Mouse (Mus musculus) central nervous system, embryonic 14 days (tissue): Measurements from ENCODE around the gene Usmg5. TPM values are rescaled to one million over a fixed set of nuclear protein-coding genes. Genes with fewer than 3 reads are reported as not detected.

Experiments used
- polyA plus RNA-seq: library from polyadenylated mRNA; depleted of rRNA; stranded (reverse); fragments of >200 nt; gene quantifications from 2 replicates; pipeline ENCODE4 v1.2.3, GENCODE M21; 2012; rRNA removed

Usmg5 gene
- polyA plus RNA-seq: 789 and 983 TPM in 2 replicates

DNA sequence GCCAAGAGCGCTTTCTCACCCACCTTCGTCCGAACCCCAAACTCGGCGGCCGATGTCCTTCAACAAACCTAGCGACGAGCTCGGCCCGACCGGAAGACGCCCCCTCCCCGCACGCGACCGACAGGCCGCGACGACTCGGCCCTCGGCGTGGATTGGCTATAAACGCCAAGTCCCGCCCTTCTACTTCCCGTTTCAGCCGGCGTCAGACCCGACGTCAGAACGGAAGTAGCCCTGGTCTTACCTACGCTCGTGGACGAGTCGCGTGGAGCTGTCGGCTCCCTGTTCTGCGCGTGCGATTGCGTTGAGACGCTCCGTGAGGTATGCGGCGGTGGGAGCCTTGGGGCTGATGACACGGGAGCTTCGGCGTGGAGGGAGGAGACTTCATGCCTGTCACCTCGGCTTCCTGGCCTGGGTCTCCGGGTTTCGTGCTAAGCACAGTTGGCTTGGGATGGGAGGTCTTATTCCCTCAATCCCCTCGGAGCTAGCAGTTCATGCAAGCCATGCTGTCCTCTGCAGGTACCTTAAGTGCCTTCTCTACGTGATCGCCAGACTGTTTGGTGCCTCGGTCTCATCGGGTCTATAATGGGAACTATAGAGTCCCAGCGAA lies at the start of gene Usmg5, which contains the start of gene Pdcd11:
TSS of gene Usmg5 (minus strand) at position 98 of the 607 bp plus-strand sequence.
TSS of gene Pdcd11 (plus strand) at position 219 of the 607 bp plus-strand sequence.

GRCm38 (mm10) chr19:47137771-47138421 lies 47.4 kb upstream of the Usmg5 start, which contains the start of gene Calhm2:
TSS of gene Calhm2 (minus strand) at chr19:47138294.

DNA sequence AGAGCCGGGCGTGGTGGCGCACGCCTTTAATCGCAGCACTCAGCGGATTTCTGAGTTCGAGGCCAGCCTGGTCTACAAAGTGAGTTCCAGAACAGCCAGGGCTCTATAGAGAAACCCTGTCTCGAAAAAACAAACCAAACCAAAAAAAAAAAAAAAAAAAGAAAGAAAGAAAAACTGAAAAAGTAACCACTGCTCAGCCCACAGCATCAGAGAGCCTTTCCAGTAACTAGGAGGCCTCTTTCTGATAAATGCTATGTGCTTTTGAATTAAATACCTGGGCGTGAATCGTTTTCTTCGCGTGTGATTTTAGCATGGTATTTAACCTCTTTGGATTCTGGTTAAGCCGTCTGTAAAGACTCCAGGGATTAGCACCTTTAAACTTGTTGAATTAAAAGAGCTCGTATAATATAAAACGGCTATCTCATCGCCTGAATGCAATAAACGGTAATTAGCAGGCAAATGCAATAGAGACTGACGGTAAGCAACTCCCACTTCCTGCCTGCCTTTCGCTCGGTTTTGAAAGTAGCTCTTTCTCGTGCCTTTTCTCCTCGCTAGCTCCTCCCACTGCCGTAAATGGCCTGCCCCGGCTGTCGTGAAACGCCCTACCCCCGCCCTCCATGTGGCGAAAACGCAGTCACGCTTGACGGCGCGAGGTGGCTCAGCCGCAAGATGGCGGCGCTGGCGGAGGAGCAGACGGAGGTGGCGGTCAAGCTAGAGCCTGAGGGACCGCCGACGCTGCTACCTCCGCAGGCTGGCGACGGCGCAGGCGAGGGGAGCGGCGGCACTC lies 23.2 kb downstream of the Usmg5 start, which contains the start of gene Taf5:
TSS of gene Taf5 (plus strand) at position 651 of the 787 bp plus-strand sequence.

DNA sequence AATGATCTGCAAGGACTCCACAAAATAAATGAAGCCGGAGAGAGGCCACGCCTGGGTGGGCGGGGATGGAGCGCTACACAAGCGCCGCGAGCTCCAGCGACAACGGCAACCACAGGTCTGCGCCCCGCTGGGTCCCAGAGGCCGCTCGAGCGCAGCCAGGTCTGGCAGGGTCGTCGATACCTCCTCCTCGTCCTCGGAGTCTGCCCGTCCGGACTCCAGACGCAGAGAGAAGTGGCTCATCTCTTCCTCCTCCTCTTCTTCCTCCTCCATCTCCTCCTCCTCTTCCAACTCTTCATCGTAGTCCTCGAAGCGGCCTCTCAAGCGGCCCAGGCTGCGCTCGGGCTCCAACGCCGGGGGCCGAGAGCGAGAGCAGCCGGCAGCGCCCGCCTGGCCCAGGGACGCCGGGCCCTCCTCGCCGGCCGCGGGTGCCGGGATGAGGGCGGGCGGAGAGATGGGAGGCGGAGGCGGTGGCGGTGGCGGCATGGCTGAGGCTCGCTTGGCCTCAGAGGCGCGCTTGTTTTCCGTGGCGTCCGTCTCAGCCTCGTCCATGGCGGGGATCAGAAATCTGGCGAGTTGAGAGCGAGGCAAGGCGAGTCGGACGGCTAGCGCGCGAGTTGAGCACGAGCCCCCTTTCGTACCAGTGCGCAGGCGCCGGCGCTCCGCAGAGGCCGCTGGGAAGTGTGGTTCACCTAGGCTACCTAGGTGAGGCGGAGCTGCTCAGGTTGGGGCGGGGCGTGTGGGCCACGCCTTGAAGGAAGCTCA lies 40.0 kb downstream of the Usmg5 start, which contains the start of gene Pcgf6:
TSS of gene Pcgf6 (minus strand) at position 636 of the 762 bp plus-strand sequence.

Other genes with a start within 250 kb of the Usmg5 start
- gene Ina, start 75.9 kb downstream of the Usmg5 start, polyA plus RNA-seq: 412 and 435 TPM in 2 replicates
- 45.6 and 48.2 TPM in 2 replicates for gene Nt5c2, start 75.5 kb downstream of the Usmg5 start, polyA plus RNA-seq
- gene Pcgf6, start 39.7 kb downstream of the Usmg5 start, polyA plus RNA-seq: 64.8 and 66.4 TPM in 2 replicates
- gene Taf5, start 22.9 kb downstream of the Usmg5 start, polyA plus RNA-seq: 10.7 and 10.9 TPM in 2 replicates
- gene Pdcd11, start 121 bp upstream of the Usmg5 start, polyA plus RNA-seq: 19.2 and 19.6 TPM in 2 replicates
- 1.3 and 2.6 TPM in 2 replicates for gene Calhm2, start 47.6 kb upstream of the Usmg5 start, polyA plus RNA-seq
- gene Calhm1, start 53.6 kb upstream of the Usmg5 start, polyA plus RNA-seq: 0.05 TPM in 2 replicates
- 0.06 TPM in 1 of 2 replicates, not detected in the other for gene Calhm3, start 67.1 kb upstream of the Usmg5 start, polyA plus RNA-seq
- 8.4 and 12.0 TPM in 2 replicates for gene Neurl1a, start 88.2 kb upstream of the Usmg5 start, polyA plus RNA-seq